10 mouse cellular contexts compared by ENCODE assay signal in genomic region chr15:102963671-102964640, GRCm38 (mm10). TPM values are rescaled to one million over a fixed set of nuclear protein-coding genes. Genes with fewer than 3 reads are reported as not detected.
DNase-seq lines count a peak whose midpoint lies in the region; ATAC-seq and TF ChIP-seq lines count a peak whose summit lies in the region.
"Had no signal": no experiment of that assay in that cellular context is flagged by ENCODE, and none has a peak within 500 bp of the region (broad histone marks: within the 10 kb centered on the region; RNA-seq: fewer than 3 reads in every experiment).

No protein-coding gene starts in this region.

- H3K4me1 ChIP-seq in limb, embryonic 12.5 days (replicated peaks) = peaks cover 42% of the 10 kb centered on the region
- no peaks in the 10 kb centered on the region for H3K4me1 ChIP-seq in heart, adult 2 months (ENCODE audit: control insufficient read depth, insufficient read depth, low read length)

- no peak for TF ChIP-seq EP300 in heart, adult 2 months (IDR thresholded peaks at IDR 0.05; ENCODE audit: insufficient read depth, low read depth, low read length)

- WGBS in limb, embryonic 12.5 days = 1% methylated on average over 28 of the region's 28 CpGs
- 2% methylated on average over 28 of the region's 28 CpGs for WGBS in heart, adult 2 months

- intact Hi-C loops in heart, adult 2 months (cut with DNase I) = no loop called here

- no peaks in the 10 kb centered on the region for H3K9me3 ChIP-seq in limb, embryonic 12.5 days

- DNase-seq in adrenal gland, postnatal 14 days = peak; percentile 45
- no peak for DNase-seq in adrenal gland, adult 8-10 months
- peak; percentile 82 for DNase-seq in 3134 (ENCODE audit: extremely low read depth, insufficient read length, low spot score)
- peak; percentile 68 for DNase-seq in gastrocnemius, postnatal 10 days
- no peak for DNase-seq in cerebellum, adult 9-10 months
- DNase-seq in layer of hippocampus, postnatal 36 days = no peak
- no peak for DNase-seq in heart, adult 2 months

- H3K36me3 ChIP-seq in limb, embryonic 12.5 days = no peaks in the 10 kb centered on the region
- H3K36me3 ChIP-seq in heart, adult 2 months (ENCODE audit: control insufficient read depth, insufficient read depth, low read length) = no peaks in the 10 kb centered on the region

- no peak for TF ChIP-seq CTCF in heart, adult 2 months (IDR thresholded peaks at IDR 0.05)

- H3K4me3 ChIP-seq in limb, embryonic 12.5 days (replicated peaks) = peak overlapping the region; percentile 42
- H3K4me3 ChIP-seq in heart, adult 2 months = no peak overlapping the region

- peaks cover 86% of the 10 kb centered on the region for H3K27me3 ChIP-seq in limb, embryonic 12.5 days
- peaks cover 42% of the 10 kb centered on the region for H3K27me3 ChIP-seq in heart, adult 2 months (ENCODE audit: control insufficient read depth, insufficient read depth, low read length)

- no peak for TF ChIP-seq POLR2A in heart, adult 2 months (IDR thresholded peaks at IDR 0.05; ENCODE audit: insufficient read depth, low read depth, low read length)

- peak overlapping the region; percentile 62 for H3K9ac ChIP-seq in limb, embryonic 12.5 days (replicated peaks)
- no peak overlapping the region for H3K9ac ChIP-seq in heart, adult 2 months (ENCODE audit: low read depth, low read length)
- H3K9ac ChIP-seq: liver, embryonic 14.5 days had no signal

- H3K27ac ChIP-seq in limb, embryonic 12.5 days = peak overlapping the region; percentile 85
- H3K27ac ChIP-seq in heart, adult 2 months = no peak overlapping the region
- H3K27ac ChIP-seq: liver, embryonic 14.5 days had no signal

- H3K4me2 ChIP-seq in limb, embryonic 12.5 days = peak overlapping the region; percentile 61

- H3K79me2 ChIP-seq in heart, adult 2 months (replicated peaks; ENCODE audit: control insufficient read depth, insufficient read depth, low read length) = no peaks in the 10 kb centered on the region

- ATAC-seq in limb, embryonic 12.5 days (ENCODE audit: insufficient number of reproducible peaks, insufficient read depth, low FRiP score, low TSS enrichment, low read depth) = no peak

RNA-seq across cellular contexts. Expression of gene Hoxc10, which starts 2.6 kb away (rescaled TPM):
- total RNA-seq in adrenal gland, postnatal 14 days (2021) = 0.19 and 1.1 TPM in 2 replicates
- under 1 TPM in 2 of 4 experiments, not detected in 2; 0.12 to 0.17 TPM for total RNA-seq in adrenal gland, adult 8-10 months (2022)
- total RNA-seq in gastrocnemius, postnatal 10 days (2021) = 10 to 100 TPM; 50.7 to 51.2 TPM
- polyA plus RNA-seq in limb, embryonic 12.5 days (2016; fragmentation: Nextera tagmentation; extraction: Ambion mirVana) = 20.7 and 21.2 TPM in 2 replicates
- total RNA-seq in layer of hippocampus, postnatal 36 days (2021) = not detected
- total RNA-seq in heart, adult 2 months (2021) = not detected
- not detected in 2 replicates for polyA plus RNA-seq in heart, adult 2 months (2012; rRNA removed)
- total RNA-seq: heart, postnatal 14 days had no signal
- polyA plus RNA-seq: liver, embryonic 14.5 days had no signal

RNA-seq across cellular contexts. Expression of gene Hoxc5, which starts 3.3 kb away (rescaled TPM):
- 6.9 and 7.4 TPM in 2 replicates for total RNA-seq in adrenal gland, postnatal 14 days (2021)
- total RNA-seq in adrenal gland, adult 8-10 months (2022) = 10 to 100 TPM in 2 of 4 experiments, 1 to 10 TPM in 2; 6.4 to 16.0 (median 11.4) TPM
- 1 to 10 TPM; 2.1 to 3.6 TPM for total RNA-seq in gastrocnemius, postnatal 10 days (2021)
- polyA plus RNA-seq in limb, embryonic 12.5 days (2016; fragmentation: Nextera tagmentation; extraction: Ambion mirVana) = 6.3 and 12.2 TPM in 2 replicates
- not detected for total RNA-seq in layer of hippocampus, postnatal 36 days (2021)
- total RNA-seq in heart, adult 2 months (2021) = not detected
- 0.20 TPM in 1 of 2 replicates, not detected in the other for polyA plus RNA-seq in heart, adult 2 months (2012; rRNA removed)
- total RNA-seq: heart, postnatal 14 days had no signal

RNA-seq across cellular contexts. Expression of gene Hoxc11, which starts 9.7 kb away (rescaled TPM):
- total RNA-seq in adrenal gland, postnatal 14 days (2021) = not detected in 2 replicates
- total RNA-seq in adrenal gland, adult 8-10 months (2022) = not detected
- total RNA-seq in gastrocnemius, postnatal 10 days (2021) = 1 to 10 TPM; 8.4 to 9.6 TPM
- polyA plus RNA-seq in limb, embryonic 12.5 days (2016; fragmentation: Nextera tagmentation; extraction: Ambion mirVana) = 3.5 and 5.2 TPM in 2 replicates
- not detected for total RNA-seq in layer of hippocampus, postnatal 36 days (2021)
- not detected for total RNA-seq in heart, adult 2 months (2021)
- not detected in 2 replicates for polyA plus RNA-seq in heart, adult 2 months (2012; rRNA removed)
- total RNA-seq: heart, postnatal 14 days had no signal
- polyA plus RNA-seq: liver, embryonic 14.5 days had no signal

RNA-seq across cellular contexts. Expression of gene Hoxc9, which starts 12.3 kb away (rescaled TPM):
- 1.8 and 2.1 TPM in 2 replicates for total RNA-seq in adrenal gland, postnatal 14 days (2021)
- total RNA-seq in adrenal gland, adult 8-10 months (2022) = under 1 TPM; 0.52 to 0.99 (median 0.83) TPM
- total RNA-seq in gastrocnemius, postnatal 10 days (2021) = 1 to 10 TPM; 6.5 to 8.2 TPM
- polyA plus RNA-seq in limb, embryonic 12.5 days (2016; fragmentation: Nextera tagmentation; extraction: Ambion mirVana) = 3.6 TPM in 2 replicates
- total RNA-seq in layer of hippocampus, postnatal 36 days (2021) = not detected
- not detected for total RNA-seq in heart, adult 2 months (2021)
- not detected in 2 replicates for polyA plus RNA-seq in heart, adult 2 months (2012; rRNA removed)
- total RNA-seq: heart, postnatal 14 days had no signal

RNA-seq across cellular contexts. Expression of gene Hoxc8, which starts 26.5 kb away (rescaled TPM):
- total RNA-seq in adrenal gland, postnatal 14 days (2021) = 19.2 and 20.1 TPM in 2 replicates
- total RNA-seq in adrenal gland, adult 8-10 months (2022) = 10 to 100 TPM; 30.1 to 35.8 (median 32.2) TPM
- 1 to 10 TPM; 1.8 to 2.8 TPM for total RNA-seq in gastrocnemius, postnatal 10 days (2021)
- 3.9 and 4.0 TPM in 2 replicates for polyA plus RNA-seq in limb, embryonic 12.5 days (2016; fragmentation: Nextera tagmentation; extraction: Ambion mirVana)
- not detected for total RNA-seq in layer of hippocampus, postnatal 36 days (2021)
- total RNA-seq in heart, adult 2 months (2021) = not detected
- polyA plus RNA-seq in heart, adult 2 months (2012; rRNA removed) = not detected in 2 replicates
- total RNA-seq: heart, postnatal 14 days had no signal

Comparison
In these comparisons a context has a peak if more than half of its experiments do, and no peak if none do; other contexts are left out.
1. DNase-seq: peak in adrenal gland, postnatal 14 days (single experiment), 3134 (single experiment) and gastrocnemius, postnatal 10 days (single experiment); none in adrenal gland, adult 8-10 months (single experiment), cerebellum, adult 9-10 months (single experiment), layer of hippocampus, postnatal 36 days (0 of 2) and heart, adult 2 months (0 of 2).
2. RNA of gene Hoxc10, which starts 2.6 kb away (total RNA-seq): 50.7 to 51.2 TPM in gastrocnemius, postnatal 10 days; 0.19 to 1.1 TPM in adrenal gland, postnatal 14 days, 0.12 to 0.17 TPM in adrenal gland, adult 8-10 months, not detected in layer of hippocampus, postnatal 36 days and not detected in heart, adult 2 months; every median in the first group is over 10 times any median in the second.